In the genomic region with DNA sequence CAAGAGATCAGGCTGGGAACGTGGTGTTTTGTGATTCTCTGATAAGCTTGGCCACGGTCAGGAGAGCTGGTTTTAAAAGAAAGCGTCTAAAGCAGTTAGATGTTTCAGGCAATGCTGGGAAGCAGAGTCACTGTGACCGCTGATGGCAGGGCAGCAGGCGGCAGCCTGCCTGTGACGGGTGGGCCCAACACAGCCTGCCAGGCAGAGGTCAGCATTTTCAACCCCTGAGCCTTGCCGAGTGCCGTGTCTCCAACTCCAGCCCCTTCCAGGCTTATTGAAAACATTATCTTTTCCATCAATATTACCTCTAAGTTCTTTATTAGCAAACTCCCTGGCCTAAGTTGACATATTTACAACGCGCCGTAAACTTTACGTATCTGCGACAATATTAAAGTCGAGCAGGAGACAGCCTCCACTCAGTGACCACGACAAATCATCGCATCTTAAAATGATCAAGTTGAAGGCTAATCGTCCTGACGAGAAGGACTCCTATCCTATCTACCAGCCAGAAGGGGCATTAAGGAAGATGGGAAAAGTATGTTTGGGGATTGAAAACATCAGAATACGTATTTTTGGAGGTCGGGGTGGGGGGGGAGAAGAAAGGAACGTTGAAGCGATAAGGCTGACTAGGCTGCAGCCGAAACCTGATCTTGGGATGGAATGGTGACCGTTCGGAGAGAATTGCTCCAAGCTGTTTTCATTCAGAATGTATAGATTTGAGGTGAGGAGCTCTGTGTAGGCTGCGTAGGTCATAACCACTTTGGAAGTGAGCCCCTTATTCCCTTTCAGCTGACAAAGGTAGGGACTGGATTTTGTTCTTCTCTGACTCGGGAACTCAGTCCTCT, we compare ENCODE assay signal across 30 mouse cellular contexts. TPM values are rescaled to one million over a fixed set of nuclear protein-coding genes. Genes with fewer than 3 reads are reported as not detected.
DNase-seq lines count a peak whose midpoint lies in the region; ATAC-seq lines count a peak whose summit lies in the region.
"Had no signal": no experiment of that assay in that cellular context is flagged by ENCODE, and none has a peak within 500 bp of the region (broad histone marks: within the 10 kb centered on the region; RNA-seq: fewer than 3 reads in every experiment).

No protein-coding gene starts in this region.

- H3K27ac ChIP-seq in kidney, embryonic 15.5 days: no peak overlapping the region
- peak overlapping the region; percentile 78 for H3K27ac ChIP-seq in embryonic facial prominence, embryonic 11.5 days (replicated peaks; ENCODE audit: low read depth, low read length)
- H3K27ac ChIP-seq in embryonic facial prominence, embryonic 15.5 days (replicated peaks): peak overlapping the region; percentile 66
- H3K27ac ChIP-seq in limb, embryonic 13.5 days: no peak overlapping the region
- H3K27ac ChIP-seq: heart, embryonic 13.5 days; hindbrain, embryonic 15.5 days; intestine, embryonic 15.5 days; left cerebral cortex, adult 2 months; liver, embryonic 12.5 days; midbrain, embryonic 12.5 days had no signal

- no peak for ATAC-seq in kidney, embryonic 15.5 days (replicated peaks; ENCODE audit: low FRiP score)
- ATAC-seq in embryonic facial prominence, embryonic 11.5 days (replicated peaks; ENCODE audit: insufficient number of reproducible peaks, low FRiP score, low TSS enrichment, low read depth): no peak
- ATAC-seq in embryonic facial prominence, embryonic 15.5 days (ENCODE audit: insufficient number of reproducible peaks, low FRiP score, low TSS enrichment, low read depth): no peak
- no peak for ATAC-seq in limb, embryonic 13.5 days (ENCODE audit: low FRiP score, low read depth)
- ATAC-seq: activated CD4-positive, CD25-positive, alpha-beta regulatory T cell, adult 4 months; intestine, embryonic 15.5 days; liver, embryonic 12.5 days had no signal

- no peak overlapping the region for H3K9ac ChIP-seq in kidney, embryonic 15.5 days
- H3K9ac ChIP-seq in embryonic facial prominence, embryonic 11.5 days (replicated peaks; ENCODE audit: low read length): peak overlapping the region; percentile 33
- no peak overlapping the region for H3K9ac ChIP-seq in embryonic facial prominence, embryonic 15.5 days
- peak overlapping the region; percentile 14; the same call in 1 of the 2 replicates for H3K9ac ChIP-seq in limb, embryonic 13.5 days
- H3K9ac ChIP-seq: heart, embryonic 13.5 days; hindbrain, embryonic 15.5 days; intestine, embryonic 15.5 days; liver, embryonic 12.5 days; midbrain, embryonic 12.5 days had no signal

- no peak overlapping the region for H3K4me3 ChIP-seq in kidney, embryonic 15.5 days (replicated peaks)
- H3K4me3 ChIP-seq in embryonic facial prominence, embryonic 11.5 days (ENCODE audit: low read depth, low read length): no peak overlapping the region
- H3K4me3 ChIP-seq in embryonic facial prominence, embryonic 15.5 days (replicated peaks): no peak overlapping the region
- H3K4me3 ChIP-seq in limb, embryonic 13.5 days: no peak overlapping the region
- H3K4me3 ChIP-seq: heart, embryonic 13.5 days; hindbrain, embryonic 15.5 days; intestine, embryonic 15.5 days; left cerebral cortex, adult 2 months; liver, embryonic 12.5 days; midbrain, embryonic 12.5 days had no signal

- 22% methylated on average over 27 of the region's 27 CpGs for WGBS in kidney, embryonic 15.5 days
- 38% methylated on average over 27 of the region's 27 CpGs for WGBS in embryonic facial prominence, embryonic 11.5 days
- 50% methylated on average over 27 of the region's 27 CpGs for WGBS in embryonic facial prominence, embryonic 15.5 days
- 20% methylated on average over 27 of the region's 27 CpGs for WGBS in limb, embryonic 13.5 days

- peaks cover 74% of the 10 kb centered on the region for H3K27me3 ChIP-seq in kidney, embryonic 15.5 days
- H3K27me3 ChIP-seq in embryonic facial prominence, embryonic 11.5 days (ENCODE audit: control insufficient read depth, insufficient read depth, low read length): no peaks in the 10 kb centered on the region
- H3K27me3 ChIP-seq in embryonic facial prominence, embryonic 15.5 days: peaks cover 9% of the 10 kb centered on the region
- H3K27me3 ChIP-seq in limb, embryonic 13.5 days: peaks cover 55% of the 10 kb centered on the region
- H3K27me3 ChIP-seq: liver, embryonic 12.5 days had no signal

- no peak for DNase-seq in kidney, postnatal 25 days
- peak; percentile 70 for DNase-seq in embryonic facial prominence, embryonic 11.5 days (ENCODE audit: low spot score)
- DNase-seq in T-cell, adult 2 months (ENCODE audit: low spot score): no peak
- DNase-seq in right cerebral cortex, adult 18-20 months: no peak
- DNase-seq: adrenal gland, postnatal 10 days; cerebellum, adult 2 months; cerebellum, postnatal 25 days; heart, adult 11 months; heart, postnatal 14 days; kidney, adult 9 months; kidney, postnatal 4 days; left cerebral cortex, postnatal 4 days; lung, adult 18-20 months; lung, postnatal 10 days; right cerebral cortex, postnatal 14 days; spleen, adult 18-20 months had no signal

- peaks cover 24% of the 10 kb centered on the region for H3K4me1 ChIP-seq in kidney, embryonic 15.5 days
- peaks cover 2% of the 10 kb centered on the region; the same call in 1 of the 2 replicates for H3K4me1 ChIP-seq in embryonic facial prominence, embryonic 11.5 days (ENCODE audit: control insufficient read depth, insufficient read depth, low read length)
- peaks cover 48% of the 10 kb centered on the region for H3K4me1 ChIP-seq in embryonic facial prominence, embryonic 15.5 days
- H3K4me1 ChIP-seq in limb, embryonic 13.5 days: peaks cover 28% of the 10 kb centered on the region
- H3K4me1 ChIP-seq: intestine, embryonic 15.5 days; liver, embryonic 12.5 days had no signal

- peak overlapping the region; percentile 32; the same call in 1 of the 2 replicates for H3K4me2 ChIP-seq in kidney, embryonic 15.5 days
- H3K4me2 ChIP-seq in embryonic facial prominence, embryonic 11.5 days (ENCODE audit: low read depth, low read length): peak overlapping the region; percentile 1
- peak overlapping the region; percentile 27 for H3K4me2 ChIP-seq in embryonic facial prominence, embryonic 15.5 days (replicated peaks)
- H3K4me2 ChIP-seq in limb, embryonic 13.5 days (replicated peaks): peak overlapping the region; percentile 25
- H3K4me2 ChIP-seq: heart, embryonic 13.5 days; hindbrain, embryonic 15.5 days; intestine, embryonic 15.5 days; liver, embryonic 12.5 days; midbrain, embryonic 12.5 days had no signal

- H3K36me3 ChIP-seq in kidney, embryonic 15.5 days: no peaks in the 10 kb centered on the region
- H3K36me3 ChIP-seq in embryonic facial prominence, embryonic 11.5 days (replicated peaks; ENCODE audit: control insufficient read depth, insufficient read depth, low read depth, low read length): no peaks in the 10 kb centered on the region
- H3K36me3 ChIP-seq in embryonic facial prominence, embryonic 15.5 days: no peaks in the 10 kb centered on the region
- no peaks in the 10 kb centered on the region for H3K36me3 ChIP-seq in limb, embryonic 13.5 days
- H3K36me3 ChIP-seq: heart, embryonic 13.5 days; hindbrain, embryonic 15.5 days; intestine, embryonic 15.5 days; liver, embryonic 12.5 days; midbrain, embryonic 12.5 days had no signal

- H3K9me3 ChIP-seq in kidney, embryonic 15.5 days (replicated peaks): no peaks in the 10 kb centered on the region
- no peaks in the 10 kb centered on the region for H3K9me3 ChIP-seq in embryonic facial prominence, embryonic 11.5 days (replicated peaks; ENCODE audit: control insufficient read depth, low read length)
- no peaks in the 10 kb centered on the region for H3K9me3 ChIP-seq in embryonic facial prominence, embryonic 15.5 days (replicated peaks)
- no peaks in the 10 kb centered on the region for H3K9me3 ChIP-seq in limb, embryonic 13.5 days
- H3K9me3 ChIP-seq: heart, embryonic 13.5 days; hindbrain, embryonic 15.5 days; intestine, embryonic 15.5 days; liver, embryonic 12.5 days; midbrain, embryonic 12.5 days had no signal

RNA-seq across cellular contexts. Expression of a gene that starts 26.1 kb away (rescaled TPM):
- 0.22 and 0.23 TPM in 2 replicates for polyA plus RNA-seq in kidney, embryonic 15.5 days (2015; fragmentation: Nextera tagmentation; extraction: Ambion mirVana)
- 16.7 and 17.3 TPM in 2 replicates for polyA plus RNA-seq in embryonic facial prominence, embryonic 11.5 days (2014; fragmentation: Nextera tagmentation; extraction: Ambion mirVana)
- 14.3 and 14.9 TPM in 2 replicates for polyA plus RNA-seq in embryonic facial prominence, embryonic 15.5 days (2015; fragmentation: Nextera tagmentation; extraction: Ambion mirVana)
- polyA plus RNA-seq in limb, embryonic 13.5 days (2015; fragmentation: Nextera tagmentation; extraction: Ambion mirVana): 2.5 and 2.6 TPM in 2 replicates
- polyA plus RNA-seq: activated CD4-positive, CD25-positive, alpha-beta regulatory T cell, adult 4 months; C2C12 had no signal

RNA-seq across cellular contexts. Expression of a gene that starts 55.7 kb away (rescaled TPM):
- polyA plus RNA-seq in kidney, embryonic 15.5 days (2015; fragmentation: Nextera tagmentation; extraction: Ambion mirVana): not detected in 2 replicates
- polyA plus RNA-seq in embryonic facial prominence, embryonic 11.5 days (2014; fragmentation: Nextera tagmentation; extraction: Ambion mirVana): not detected in 2 replicates
- polyA plus RNA-seq in embryonic facial prominence, embryonic 15.5 days (2015; fragmentation: Nextera tagmentation; extraction: Ambion mirVana): not detected in 2 replicates
- polyA plus RNA-seq in limb, embryonic 13.5 days (2015; fragmentation: Nextera tagmentation; extraction: Ambion mirVana): not detected in 2 replicates
- polyA plus RNA-seq: activated CD4-positive, CD25-positive, alpha-beta regulatory T cell, adult 4 months; C2C12; cerebellum, adult 2 months; frontal cortex, adult 2 months; heart, embryonic 13.5 days; hindbrain, embryonic 15.5 days; intestine, embryonic 15.5 days; liver, embryonic 12.5 days; midbrain, embryonic 12.5 days; neural tube, embryonic 11.5 days; thymus, postnatal 0 days had no signal

Comparison
In these comparisons a context has a peak if more than half of its experiments do, and no peak if none do; other contexts are left out.
1. H3K9ac ChIP-seq: peak in embryonic facial prominence, embryonic 11.5 days (single experiment) and limb, embryonic 13.5 days (single experiment); none in kidney, embryonic 15.5 days (single experiment) and embryonic facial prominence, embryonic 15.5 days (single experiment).
2. H3K27ac ChIP-seq: peak in embryonic facial prominence, embryonic 11.5 days (single experiment) and embryonic facial prominence, embryonic 15.5 days (single experiment); none in kidney, embryonic 15.5 days (single experiment) and limb, embryonic 13.5 days (single experiment).
3. Peak in every context shown above with its lines, with median percentiles within 50 percentile points of each other: H3K4me2 ChIP-seq.